Mouse (Mus musculus) cerebellum, adult 9-10 months (tissue): Measurements from ENCODE around the gene Pappa.
A peak's percentile ranks its signal among the peaks of the same experiment; 100 is the strongest.

Source experiments
- DNase-seq: peaks from one replicate; pipeline ENCODE4 v3.0.0; 2022

The Pappa gene

DNA sequence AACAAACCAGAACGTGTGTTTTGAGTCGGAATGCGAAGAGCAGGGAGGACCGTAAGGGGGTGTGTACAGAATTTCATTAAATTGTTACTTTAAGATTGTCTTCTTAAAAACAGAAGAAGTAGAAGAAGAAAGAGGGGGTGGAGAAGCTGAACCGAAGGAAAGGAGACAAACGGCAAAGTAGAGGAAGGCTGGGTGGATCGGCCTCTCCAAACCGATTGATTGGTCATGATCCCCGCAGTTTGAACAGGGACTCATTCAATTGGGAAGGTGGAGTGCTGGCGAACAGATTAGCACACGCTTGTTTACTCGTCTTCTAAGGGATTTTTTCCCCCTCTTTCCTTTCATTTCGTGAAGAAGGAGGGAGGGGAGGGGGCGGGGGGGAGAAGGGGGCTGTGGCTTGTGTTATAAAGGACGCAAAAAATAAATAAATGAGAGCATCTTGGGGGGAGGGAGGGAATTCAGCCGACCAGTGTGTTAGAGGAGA lies at the start of gene Pappa:
Pappa (plus strand) TSS at position 434 of the 484 bp plus-strand sequence.
- no peak for DNase-seq

DNA sequence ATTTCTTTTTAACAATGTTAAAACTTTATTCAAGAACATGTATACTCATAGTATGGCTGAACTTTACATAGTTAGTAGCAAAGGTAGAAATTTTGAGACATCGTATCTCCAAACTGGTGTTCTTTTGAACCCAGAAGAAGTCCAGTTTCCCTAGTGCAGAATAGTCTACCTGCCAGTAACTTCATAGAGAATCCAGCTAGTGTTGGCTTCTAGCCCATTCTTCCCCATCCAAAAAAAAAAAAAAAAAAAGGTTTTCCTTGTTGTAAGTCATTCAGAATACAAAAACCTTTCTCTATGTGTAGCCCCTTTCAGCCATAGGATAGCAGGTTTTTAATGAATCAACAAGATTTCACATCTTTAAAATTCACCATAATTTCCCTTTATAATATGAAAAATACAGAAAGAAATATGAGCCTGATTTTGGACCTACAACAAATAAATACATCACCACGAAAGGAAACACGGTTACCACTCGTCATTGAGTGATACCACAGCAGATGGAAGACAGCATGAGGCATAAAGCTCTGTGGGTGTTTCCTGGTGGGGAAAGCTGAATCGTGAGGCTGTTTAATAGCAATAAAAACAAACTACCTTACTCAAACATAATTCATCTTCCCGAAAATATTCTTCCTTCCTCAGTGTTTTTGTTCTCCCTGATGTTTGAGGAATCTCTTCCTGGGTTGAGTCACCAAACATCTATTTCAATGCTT lies 45.9 kb upstream of the Pappa start:
- peak; percentile 75 for DNase-seq

GRCm38 (mm10) chr4:65086864-65087263 lies 37.1 kb upstream of the Pappa start:
- DNase-seq: no peak

GRCm38 (mm10) chr4:65087592-65087991 lies 36.4 kb upstream of the Pappa start:
- no peak for DNase-seq

DNA sequence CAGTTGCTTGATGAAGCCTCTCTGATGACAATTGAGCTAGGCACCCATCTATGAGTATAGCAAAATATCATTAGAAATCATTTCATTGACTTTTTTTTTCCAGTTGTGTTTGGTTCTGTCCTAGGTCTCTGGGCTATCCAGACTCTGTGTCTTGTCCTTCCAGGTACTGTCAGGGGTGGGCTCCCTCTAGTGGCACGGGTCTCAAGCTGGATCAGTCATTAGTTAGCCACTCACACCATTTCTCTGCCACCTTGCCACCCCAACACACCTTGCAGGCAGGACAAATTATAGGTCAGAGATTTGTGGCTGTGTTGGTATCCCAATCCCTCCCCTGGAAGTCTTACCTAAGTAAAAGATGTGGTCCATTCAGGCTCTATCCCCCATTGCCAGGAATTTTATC lies 31.8 kb upstream of the Pappa start:
- DNase-seq: no peak

GRCm38 (mm10) chr4:65120329-65120728 lies 3.6 kb upstream of the Pappa start:
- DNase-seq: no peak

DNA sequence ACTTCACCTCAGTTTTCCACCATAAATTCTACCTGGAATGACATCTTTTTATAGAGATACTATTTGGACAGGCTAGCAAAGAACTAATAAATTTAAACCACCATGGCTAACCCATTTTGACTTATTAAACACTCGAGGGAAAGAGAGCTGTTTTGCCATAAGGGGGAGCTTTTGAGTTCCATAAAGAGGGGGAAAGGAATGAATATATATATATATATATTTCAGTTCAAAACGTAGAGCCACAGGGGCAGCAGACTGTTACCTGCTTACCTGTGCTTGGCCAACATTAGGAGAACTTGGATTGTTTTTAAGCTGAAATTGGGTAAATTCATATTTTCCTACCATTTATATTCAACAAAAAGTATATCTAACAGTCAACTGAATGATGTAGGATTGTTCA lies 1.1 kb upstream of the Pappa start:
- DNase-seq: peak; percentile 71

GRCm38 (mm10) chr4:65124369-65125151 lies 586 bp downstream of the Pappa start:
- DNase-seq: peak; percentile 44

DNA sequence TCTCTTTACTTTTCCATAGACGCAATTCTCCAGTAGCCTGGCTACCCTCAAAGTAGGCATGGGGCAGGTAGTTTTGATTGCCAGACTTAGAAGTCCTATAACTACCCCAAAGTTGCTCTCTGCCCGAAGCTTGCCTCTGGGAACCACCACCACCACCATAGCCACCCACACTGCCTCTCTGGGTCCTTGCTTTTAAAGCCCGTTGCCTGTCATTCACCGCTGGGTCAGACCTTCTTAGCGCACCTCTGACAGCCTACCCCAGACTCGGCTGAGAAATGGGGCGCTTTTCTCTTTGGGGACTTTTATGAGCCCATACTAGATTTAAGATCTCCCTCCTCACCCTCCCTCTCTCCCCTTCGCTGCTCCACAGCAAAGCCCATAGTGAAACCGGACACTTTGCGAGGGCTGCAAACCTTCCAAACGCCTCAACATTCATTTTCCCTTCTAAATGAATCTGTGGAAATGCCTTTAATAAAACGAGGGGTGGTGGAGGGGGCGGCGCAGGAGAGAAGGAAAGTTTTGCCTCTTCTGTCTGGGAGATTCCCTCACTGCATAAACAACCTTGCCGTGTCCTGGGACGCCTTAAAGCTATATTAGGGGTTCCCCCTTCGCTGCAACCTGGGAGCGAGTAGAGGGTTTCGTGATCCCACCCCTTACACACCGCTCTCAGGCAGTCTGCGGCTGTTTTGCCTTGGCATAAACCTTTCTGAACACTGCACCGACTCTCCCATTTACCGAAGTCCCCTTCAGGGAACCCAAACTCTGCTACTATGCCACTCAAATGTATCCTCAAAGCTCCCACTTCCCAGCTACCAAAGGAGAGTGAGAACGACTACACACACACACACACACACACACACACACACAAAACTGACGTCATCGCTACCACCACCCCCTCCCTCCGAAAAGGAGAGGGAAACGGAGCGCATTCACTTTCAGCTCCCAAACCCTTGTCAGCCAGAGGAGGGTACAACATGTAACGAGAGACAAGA lies 1.7 kb downstream of the Pappa start:
- DNase-seq: peak; percentile 77

GRCm38 (mm10) chr4:65126451-65127290 lies 2.7 kb downstream of the Pappa start:
- DNase-seq: peak; percentile 62

GRCm38 (mm10) chr4:65127291-65127590 lies 3.3 kb downstream of the Pappa start:
- DNase-seq: peak; percentile 78

- DNase-seq: no peak
Observed at GRCm38 (mm10) chr4:65132657-65133056, 8.7 kb downstream of the Pappa start.

DNA sequence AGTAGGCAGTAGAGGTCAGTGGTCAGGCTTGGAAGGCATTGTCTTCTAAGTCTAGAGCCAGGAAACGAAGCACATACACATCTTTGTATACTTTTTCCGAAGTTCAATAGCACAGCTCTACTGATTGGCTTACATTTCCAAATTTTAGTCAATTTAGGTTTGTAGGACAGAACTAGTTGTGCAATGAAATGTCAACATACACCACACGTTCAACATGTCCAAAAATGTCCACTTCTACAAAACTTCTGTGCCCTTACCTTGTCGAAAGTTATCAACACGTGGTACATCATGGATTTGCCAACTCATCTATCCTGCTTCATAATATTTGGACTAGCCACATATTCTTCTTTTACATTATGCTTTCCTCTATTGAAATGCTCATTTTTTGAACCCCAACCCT lies 10.4 kb downstream of the Pappa start:
- no peak for DNase-seq

GRCm38 (mm10) chr4:65135109-65135508 lies 11.1 kb downstream of the Pappa start:
- DNase-seq: no peak

DNA sequence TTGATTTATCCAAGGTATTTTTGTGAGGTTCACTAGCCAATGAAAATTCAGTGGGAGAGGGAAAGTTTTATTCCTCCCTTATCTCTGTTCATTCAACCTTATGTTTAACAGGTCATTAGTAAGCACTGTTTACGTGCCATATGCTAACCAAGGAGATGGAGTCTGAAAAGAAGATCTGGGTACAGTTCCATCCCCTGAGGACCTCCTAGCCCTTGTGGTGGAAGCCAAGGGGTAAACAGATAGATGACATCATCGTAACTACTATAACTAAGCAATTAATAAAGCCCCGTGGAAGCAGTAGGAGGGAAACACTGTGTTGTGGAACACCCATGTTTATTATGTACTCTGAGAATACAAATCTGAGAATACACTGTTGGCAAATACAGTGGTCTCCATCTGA lies 12.6 kb downstream of the Pappa start:
- no peak for DNase-seq

DNA sequence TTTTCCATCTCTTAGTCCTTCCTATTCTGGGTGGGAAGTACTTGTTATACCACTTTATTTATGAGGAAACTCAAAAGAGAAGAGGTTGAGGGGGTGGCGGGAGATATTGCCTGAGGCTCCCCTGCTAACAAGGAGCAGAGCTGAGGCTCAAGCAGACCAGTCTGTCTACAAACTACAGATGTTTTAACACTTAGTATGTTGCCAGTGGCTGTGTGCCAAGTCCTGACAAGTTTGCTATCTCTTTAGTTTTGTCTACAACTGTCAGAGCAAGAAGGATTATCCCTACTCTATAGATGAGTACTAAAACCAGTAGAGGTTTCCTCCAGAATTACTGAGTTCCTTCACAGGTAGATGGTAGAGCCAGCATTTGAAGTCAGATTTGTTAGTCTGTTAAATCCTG lies 23.0 kb downstream of the Pappa start:
- no peak for DNase-seq

DNA sequence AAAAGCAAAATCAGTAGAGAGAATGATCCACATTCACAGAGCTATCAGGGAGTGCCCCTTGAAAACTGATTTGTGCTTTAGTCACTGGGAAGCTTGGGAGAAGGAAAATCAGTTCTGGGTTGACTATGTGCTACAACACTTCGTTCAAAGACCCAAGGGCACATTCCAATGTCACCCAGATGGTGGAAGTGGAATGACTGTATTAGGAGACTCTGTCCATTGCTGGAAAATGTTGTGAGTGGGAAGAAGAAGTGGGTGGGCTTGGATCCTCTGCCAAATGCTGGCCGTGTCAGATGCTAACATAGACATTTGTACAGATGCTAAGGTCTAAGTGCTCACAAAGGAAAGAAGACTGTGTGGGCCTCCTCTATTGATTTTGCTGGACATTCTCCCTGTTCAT lies 29.6 kb downstream of the Pappa start:
- no peak for DNase-seq

- DNase-seq: no peak
Observed at GRCm38 (mm10) chr4:65156231-65156630, 32.3 kb downstream of the Pappa start.

DNA sequence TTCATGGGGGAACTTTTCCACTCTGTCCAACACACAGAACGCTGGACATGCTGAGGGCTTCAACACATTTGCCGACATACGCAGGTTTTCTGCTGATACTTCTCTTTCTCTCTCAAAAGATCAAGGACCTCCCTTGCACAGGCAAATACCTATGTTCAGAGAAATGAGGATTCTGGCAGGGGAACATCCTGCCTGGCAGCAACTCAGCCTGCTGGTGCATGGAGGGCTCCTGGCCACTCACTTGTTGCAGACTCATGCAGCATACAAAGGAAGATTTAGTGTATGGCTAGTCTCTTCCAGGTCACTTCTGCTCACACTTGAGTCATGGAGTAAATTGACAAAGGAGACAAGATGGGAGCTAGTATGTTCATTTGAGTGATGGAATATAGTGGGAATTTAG lies 34.7 kb downstream of the Pappa start:
- DNase-seq: peak; percentile 37

DNA sequence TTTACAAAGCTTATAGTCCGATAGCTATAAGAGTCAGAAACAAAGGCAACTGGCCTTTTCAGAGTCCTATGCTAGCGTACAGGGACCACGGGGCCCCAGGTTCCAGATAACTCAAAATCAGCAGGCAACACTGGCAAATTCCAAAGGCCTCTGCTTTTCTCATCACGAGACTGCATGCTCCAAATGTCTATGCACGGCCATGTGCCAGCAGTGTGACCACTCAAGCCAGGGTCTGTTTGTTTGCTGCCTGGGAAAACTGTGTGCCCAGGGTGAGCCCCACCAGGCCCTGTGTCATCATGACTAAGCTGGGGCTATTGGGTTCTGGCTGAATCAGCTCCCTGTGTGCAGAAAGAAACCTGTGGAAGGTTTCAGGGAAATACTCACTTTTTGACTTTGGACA lies 35.5 kb downstream of the Pappa start:
- no peak for DNase-seq

GRCm38 (mm10) chr4:65163698-65164097 lies 39.7 kb downstream of the Pappa start:
- DNase-seq: no peak

DNA sequence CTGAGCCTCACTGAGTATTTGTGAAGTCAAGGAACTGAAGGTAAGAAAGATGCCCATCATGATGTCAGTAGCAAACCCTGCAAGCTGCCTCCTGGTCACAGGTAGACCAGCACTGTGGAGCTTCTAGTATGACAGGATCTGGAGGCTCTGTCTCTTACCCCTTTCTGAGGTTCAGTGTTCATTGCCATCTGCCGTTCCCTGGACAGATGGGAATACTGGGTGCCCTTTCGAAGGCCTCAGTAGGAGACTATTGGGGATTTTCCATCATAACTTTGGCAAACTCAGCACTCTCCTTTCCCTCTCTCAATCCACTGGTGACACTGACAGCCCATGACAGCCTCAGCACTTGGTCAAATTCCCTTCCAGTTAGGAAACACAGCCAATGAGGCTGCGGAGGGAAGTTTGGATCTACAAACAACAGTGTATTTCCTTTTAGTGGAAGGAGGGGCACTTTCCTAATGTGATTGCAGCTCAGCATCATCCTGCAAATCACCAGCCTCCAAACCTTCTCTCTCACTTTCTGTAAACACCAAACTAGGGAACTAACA lies 42.4 kb downstream of the Pappa start:
- DNase-seq: peak; percentile 59
